Mouse (Mus musculus): ENCODE measurements around the gene Asxl1.
A peak's percentile ranks its signal among the peaks of the same experiment; 100 is the strongest.
"Not testable (repeated sequence)": the region's sequence is repeated elsewhere in the genome, so short reads cannot be mapped to it uniquely, and the experiment has no call there.

Asxl1 gene

DNA sequence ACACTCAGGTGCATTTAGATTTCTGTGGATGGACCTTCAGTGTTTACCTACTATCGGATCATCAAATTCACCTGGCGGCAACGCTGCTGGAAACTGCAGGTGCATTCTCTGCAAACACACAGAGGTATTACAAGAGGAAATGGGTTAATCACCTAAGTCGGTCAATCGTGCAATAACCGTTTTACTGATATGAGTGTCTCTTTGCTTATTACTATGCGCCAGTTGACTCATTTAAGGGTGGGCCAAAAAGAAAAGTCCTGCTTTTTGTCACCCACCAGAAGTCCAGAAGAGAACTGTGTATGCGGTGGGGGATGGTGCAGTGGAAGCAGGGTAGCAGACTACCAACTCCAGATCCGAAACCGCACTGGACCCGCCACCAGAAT is 567 bp upstream of the Asxl1 start:
- no peak for DNase-seq (ENCODE audit: low read depth)

DNA sequence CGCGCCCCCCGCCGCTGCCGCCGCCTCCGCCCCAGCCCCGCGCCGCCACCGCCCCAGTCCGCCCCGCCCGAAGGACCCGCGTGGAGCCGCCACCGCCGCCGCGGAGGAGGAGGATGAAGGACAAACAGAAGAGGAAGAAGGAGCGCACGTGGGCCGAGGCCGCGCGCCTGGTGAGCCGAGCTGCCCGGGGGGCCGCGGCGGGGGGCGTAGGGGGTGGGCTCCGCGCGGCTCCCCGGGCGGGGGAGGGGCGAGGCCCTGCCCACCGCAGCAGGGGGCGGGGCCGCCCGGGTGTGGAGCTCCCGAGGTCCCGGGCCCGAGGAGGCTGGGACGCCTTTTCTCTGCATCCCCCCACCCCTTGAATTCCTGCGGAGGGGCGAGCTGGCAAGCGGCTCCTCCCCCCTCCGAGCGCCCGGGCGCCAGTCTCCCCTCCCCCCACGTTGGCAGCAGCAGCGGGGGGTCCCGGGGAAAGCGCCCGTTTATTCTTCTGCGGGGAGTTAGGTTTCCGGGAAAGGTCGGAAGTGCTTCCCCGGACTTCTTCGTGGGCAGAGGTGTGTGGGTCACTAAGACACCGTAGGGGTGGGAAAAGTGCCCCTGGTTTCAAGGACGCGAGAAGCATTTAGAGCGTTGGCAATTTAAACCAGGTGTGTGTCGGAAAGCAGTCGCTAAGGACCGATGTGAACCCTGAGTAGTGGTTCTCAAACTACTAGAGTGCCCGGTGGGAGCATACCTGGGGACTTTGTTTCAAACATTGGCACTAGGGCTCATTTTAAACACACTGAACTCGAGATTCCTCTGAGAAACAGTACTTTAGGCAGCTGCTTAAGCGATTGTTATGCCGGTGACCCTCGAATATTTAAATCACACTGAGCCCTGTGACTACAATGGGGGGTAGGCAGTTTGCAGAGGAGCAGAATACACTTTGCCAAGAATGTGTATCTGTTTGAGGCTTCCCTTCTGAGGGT is 873 bp downstream of the Asxl1 start:
- peak; percentile 74 for DNase-seq (ENCODE audit: low read depth)

DNA sequence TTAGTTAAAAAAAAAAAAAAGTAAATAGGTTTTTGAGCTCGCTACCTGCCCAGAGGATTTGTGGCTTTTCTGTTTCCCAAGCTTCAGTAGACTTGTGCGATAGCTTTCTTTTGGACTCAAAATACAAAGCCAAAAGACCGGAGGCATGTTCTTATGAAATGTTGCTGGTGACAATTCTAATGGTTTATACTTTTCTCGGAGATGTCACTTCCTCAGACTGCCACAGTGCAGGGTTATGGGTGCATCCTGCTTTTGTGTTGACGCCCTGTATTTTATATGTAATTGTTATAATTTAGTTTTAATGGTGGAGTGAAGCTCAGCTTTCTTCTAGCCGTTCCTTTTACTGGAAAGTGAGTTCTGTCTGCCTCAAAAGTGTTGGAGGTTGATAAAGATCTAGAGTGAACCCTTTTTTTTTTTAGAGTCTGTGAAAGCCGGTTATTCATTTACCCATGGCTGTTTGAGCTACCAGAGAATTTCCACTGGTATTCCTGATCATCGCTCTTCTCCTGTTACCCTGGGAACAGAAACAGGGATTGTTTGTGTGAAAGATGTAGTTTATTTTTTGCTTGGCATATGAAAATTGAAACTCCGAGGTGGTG is 1.7 kb downstream of the Asxl1 start:
- no peak for DNase-seq (ENCODE audit: low read depth)

DNA sequence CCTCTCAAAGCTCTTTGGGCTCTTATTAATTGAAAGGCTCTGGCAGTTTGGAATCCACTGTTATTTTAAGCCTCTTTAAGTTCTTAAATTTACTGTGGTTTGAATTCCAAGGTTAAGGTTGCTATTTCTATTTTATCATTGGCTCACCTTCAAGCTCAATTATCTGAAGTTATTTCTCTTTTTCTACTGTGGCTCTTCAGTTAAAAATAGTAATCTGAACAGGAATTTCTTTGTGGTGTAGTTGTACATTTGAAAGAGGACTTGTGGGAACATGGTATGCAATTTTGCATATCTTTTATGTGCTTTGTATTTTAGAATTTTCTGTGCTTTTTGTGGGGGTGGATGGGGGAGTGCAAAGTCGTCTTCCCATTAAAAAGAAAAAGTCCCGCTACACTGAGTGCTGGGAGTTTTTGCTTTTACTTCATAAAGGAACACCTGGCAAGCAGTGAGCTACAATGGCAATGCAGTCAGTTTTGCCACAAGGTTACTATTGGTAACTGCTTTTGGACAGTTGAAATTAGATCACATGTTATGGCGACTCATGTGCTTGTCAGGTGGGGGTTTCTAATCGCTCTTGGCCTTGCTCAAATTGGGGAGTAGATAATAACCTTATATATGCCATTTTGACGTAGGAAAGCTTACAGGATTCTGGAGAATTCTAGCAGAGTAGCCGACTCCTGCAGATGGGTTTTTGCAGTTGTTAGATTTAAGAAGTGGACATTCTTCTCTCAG is 2.6 kb downstream of the Asxl1 start:
- peak; percentile 57 for DNase-seq (ENCODE audit: low read depth)

DNA sequence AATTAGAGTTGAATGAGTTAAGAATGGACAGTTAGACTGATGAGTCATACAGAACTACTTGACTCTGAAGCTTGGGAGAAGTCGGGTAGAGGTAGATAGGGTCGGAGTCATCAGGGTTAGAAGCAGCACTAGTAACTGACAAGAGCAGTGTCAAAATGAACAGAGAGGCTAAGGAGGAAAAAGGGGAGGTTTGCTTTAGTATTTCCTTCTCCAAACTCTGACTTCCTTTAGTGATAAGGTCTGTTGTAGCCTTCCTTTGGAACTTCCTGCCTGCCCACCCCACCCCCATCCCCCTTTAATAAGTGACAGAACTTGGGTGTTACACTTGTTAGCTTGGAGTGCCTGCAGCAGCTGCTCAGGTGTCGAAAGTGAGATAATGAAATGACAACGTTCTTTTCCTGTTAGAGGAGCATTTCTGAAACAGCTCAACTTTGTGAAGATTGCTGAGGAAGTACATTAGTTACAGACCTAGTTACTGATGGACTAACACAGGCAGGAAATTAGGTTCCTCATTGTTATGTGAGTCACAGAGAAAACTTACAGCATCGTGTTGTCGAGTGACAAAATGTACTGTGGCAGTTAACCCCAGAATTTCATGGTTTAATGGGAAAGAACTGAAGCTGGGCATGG is 5.0 kb downstream of the Asxl1 start:
- DNase-seq (ENCODE audit: low read depth): peak; percentile 81

DNA sequence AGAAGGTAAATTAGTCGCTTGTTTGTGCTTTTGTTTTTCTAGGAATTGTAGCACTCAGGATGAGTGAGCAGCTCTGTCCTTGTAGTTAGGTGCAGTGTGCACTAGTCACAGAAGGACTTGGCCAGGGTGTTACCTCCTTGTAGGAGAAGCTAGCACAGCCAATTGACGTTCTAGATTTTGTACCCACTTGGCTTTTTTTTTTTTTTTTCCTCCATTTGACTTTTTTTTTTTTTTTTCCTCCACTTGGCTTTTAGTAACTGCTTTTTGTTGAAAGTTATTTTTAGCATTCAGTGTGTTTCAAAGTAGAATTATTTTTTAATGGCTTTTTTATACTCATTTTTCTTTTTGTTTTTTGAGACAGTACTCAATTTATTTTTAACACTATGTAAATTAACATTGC is 9.0 kb downstream of the Asxl1 start:
- DNase-seq (ENCODE audit: low read depth): no peak

DNA sequence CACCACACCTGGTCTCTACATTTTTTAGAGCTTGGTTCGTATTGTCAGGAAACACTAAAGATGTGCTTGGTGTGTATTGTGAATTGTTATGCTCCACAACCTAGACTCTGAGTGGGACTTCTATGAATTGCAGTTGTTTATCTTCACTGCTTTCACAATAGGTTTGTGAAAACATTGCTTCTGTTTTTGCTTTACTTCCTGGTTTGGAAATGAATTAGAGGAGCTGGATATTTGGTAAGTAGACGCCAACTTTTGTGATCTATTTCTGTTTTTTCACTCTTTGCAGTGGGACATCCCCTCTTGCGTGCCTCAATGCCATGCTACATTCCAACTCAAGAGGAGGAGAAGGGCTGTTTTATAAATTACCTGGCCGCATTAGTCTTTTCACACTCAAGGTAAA is 11.2 kb downstream of the Asxl1 start:
- no peak for DNase-seq (ENCODE audit: low read depth)

DNA sequence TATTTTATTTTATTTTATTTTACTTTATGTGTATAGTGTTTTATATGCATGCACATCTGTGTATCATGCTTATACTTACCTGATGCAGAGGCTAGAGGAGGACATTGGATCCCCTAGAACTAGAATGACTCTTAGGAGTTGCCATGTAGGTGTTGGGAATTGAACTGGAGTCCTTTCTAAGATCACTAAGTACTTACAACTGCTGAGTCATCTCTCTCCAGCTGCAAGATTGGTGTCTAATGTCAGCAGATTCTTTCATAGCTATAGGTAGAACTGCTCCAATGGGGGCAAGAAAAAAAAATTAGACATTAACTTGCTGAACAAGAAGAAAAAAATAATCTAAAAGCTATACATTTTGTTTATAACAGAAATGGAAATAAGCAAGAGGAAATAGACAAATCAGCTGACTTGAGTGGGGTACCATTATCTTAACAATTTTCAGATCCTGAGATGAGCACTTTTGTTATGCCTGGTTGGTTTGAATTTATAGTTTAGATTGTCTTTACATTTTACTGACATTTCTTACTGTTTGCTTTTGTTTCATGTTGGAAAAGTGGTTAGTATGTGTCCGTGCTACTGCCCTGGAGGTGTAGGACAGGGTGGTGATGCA is 15.6 kb downstream of the Asxl1 start:
- no peak for DNase-seq (ENCODE audit: low read depth)

DNA sequence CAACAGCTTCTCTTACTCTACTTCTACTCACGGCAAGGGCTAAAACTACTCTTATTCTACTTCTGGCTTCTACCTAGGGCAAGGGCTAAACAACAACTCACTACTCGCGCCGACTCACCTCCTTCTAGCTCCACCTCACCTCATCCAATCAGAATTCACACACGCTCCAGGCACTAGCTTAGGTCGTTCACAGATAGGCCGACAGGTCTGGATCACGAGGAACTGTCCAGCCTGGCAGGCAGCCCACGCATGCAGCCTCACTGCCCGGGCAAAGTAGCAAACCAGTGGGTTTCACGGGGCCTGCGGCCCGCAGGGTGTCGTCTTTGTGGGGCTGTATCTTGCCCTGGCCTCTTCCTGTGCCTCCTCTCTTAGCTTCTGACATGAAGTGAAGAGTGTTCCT is 18.9 kb downstream of the Asxl1 start:
- not testable (repeated sequence) for DNase-seq (ENCODE audit: low read depth)

DNA sequence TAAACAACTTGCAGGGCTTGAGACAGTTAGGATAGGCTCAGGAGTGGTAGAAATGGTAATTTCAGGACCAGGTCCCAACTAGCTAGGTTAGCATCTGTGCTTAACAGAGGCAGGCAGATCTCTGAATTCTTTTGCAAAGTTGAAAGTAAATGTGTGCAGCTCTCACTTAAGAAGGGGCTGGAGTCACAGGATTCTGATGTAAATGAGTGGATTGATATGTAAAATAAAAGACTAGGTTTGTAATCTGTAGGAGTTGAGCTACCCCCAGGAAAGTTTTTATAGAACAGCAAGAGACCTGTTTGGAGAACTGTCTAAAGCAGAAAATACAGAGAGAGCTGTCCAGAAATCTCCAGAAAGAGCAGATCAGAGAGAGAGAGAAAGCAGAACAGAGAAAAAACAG is 25.2 kb downstream of the Asxl1 start:
- DNase-seq (ENCODE audit: low read depth): no peak

DNA sequence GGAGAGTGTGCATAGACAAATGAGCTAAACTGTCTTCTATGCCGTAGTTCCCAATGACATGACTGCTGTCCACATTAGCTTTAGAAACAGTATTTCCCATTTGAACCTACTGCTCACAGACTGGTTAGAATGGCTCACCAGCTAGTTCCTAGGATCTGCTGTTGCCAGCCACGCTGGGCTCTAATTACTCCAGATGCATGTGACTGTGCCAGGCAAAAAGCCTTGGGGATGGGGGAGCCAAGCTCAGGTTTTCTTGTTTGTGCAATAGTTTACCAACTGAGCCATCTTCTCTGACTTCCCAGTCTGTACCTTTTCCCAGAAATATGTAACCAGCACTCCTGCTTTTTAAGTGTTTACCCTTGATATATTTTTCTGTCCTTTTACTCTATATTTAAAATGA is 29.8 kb downstream of the Asxl1 start:
- no peak for DNase-seq (ENCODE audit: low read depth)

DNA sequence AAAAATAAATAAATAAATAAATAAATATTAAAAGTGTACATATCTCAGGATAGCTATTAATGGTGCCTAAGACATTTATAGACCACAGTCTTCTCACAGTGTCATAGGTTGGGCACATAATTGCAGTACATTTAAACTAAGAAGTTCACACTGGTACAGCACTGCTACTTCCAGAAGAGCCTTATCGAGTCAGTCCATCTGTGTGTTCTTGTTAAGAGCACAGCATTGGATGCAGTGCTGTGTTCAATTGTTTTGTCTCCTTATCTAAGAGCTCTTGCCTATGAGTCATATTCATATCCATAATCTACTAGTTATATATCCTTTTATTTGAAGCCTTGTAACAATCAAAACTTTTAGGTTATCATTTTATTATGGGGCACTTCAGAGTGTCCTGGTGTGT is 34.9 kb downstream of the Asxl1 start:
- no peak for DNase-seq (ENCODE audit: low read depth)

DNA sequence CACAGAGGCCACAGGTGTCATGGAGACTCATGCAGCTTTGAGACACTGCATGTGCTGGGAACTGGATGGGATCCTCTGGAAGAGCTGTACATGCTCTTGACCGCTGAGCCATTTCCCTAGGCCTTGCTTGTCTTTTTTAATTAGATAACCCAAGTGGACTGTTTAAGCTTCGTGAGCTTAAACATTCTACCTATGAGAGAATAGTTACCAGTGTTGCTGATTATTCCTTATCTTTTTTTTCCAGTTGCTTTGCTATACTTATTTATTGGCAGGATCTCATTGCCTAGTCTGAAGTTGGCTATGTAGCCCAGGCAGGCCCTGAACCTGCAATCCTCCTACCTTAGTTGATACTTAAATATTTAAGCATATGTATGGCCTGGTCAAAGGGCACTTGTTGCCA is 44.2 kb downstream of the Asxl1 start:
- no peak for DNase-seq (ENCODE audit: low read depth)

DNA sequence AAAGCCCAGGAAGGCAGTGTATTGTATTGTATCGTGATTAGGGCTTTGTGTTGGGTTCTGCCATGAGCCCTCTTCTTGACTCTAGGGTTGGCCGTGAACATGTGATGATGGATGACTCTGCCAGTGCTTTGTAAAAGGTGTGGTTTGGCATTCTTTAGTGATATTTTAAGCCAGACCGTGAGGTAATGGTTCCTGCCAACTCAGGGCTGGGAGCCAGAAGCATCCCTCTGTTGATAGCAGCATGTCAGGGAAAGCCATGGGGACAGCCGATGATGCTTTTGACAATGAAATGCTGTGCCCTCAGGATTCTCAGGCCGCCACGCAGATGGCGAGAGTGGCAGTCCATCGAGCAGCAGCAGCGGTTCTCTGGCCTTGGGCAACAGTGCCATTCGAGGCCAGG is 47.4 kb downstream of the Asxl1 start:
- DNase-seq (ENCODE audit: low read depth): no peak

DNA sequence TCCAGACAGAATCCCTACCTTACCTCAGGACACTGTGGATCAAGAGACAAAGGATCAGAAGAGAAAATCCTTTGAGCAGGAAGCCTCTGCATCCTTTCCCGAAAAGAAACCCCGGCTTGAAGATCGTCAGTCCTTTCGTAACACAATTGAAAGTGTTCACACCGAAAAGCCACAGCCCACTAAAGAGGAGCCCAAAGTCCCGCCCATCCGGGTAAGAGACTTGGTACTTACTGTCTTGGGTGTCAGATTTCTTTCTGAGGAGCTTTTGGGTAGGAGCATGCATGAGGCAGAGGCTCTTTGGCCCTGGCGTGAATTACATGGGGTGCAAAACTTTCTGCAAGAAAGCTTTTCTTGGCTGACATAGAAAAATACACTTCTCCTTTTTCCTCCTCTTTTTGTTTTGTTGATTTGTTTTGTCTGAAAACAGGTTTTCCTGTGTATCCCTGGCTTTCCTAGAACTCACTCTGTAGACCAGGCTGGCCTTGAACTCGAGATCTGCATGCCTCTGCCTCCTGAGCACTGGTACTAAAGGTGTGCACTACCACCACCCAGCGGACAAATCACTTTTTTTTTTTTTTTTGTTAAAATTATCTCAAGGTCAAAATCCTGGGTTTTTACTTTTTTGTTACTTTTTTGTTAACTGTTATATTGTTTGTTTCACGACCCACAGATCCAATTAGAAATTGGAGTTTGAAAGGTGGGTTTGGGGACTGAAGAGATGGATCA is 52.3 kb downstream of the Asxl1 start:
- DNase-seq (ENCODE audit: low read depth): no peak

DNA sequence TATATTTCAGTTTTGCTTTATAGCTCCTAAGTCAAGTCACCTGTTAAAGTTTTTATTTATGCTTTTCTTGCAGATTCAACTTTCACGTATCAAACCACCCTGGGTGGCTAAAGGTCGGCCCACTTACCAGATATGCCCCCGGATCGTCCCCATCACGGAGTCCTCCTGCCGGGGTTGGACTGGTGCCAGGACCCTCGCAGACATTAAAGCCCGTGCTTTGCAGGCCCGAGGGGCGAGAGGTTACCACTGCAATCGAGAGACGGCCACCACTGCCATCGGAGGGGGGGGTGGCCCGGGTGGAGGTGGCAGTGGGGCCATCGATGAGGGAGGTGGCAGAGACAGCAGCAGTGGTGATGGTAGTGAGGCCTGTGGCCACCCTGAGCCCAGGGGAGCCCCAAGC is 53.5 kb downstream of the Asxl1 start:
- no peak for DNase-seq (ENCODE audit: low read depth)

DNA sequence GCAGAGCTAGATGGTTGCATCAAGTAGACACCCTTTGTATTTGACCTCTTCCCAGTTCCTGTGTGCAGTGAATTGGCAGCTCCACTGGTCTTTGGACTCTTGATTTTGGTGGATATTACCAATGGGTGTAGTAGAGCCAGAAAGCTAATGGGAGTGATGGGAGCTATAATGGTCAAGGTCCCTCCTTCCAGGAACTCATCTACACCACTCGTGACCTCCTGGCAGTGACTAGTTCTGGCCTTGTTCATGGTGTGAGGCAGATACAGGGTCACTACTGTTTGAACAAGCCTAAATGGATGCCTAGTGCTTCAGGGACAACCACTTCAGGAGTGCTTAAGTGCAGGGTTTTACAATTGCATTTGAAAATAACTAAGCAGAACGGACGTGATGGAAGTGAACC is 58.4 kb downstream of the Asxl1 start:
- DNase-seq (ENCODE audit: low read depth): no peak

DNA sequence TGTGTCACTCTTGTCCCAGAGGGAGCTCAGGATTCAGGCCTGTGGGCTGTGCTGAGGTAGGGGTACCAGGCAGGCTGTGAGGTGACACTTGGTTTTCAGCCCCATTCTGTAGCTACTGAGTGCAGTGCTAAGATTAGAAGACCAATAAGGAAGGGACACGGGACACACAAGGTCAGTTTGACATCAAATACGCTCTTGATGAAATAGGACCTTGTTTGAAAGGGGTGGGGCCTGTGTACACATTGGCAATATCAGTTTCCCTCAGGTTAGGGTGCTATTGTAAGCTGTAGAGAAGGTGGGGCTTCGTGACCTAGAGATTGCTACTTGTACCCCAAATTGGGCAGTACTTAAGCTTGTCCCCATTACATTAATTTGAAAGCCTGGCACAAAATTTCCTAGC is 59.3 kb downstream of the Asxl1 start:
- no peak for DNase-seq (ENCODE audit: low read depth)

DNA sequence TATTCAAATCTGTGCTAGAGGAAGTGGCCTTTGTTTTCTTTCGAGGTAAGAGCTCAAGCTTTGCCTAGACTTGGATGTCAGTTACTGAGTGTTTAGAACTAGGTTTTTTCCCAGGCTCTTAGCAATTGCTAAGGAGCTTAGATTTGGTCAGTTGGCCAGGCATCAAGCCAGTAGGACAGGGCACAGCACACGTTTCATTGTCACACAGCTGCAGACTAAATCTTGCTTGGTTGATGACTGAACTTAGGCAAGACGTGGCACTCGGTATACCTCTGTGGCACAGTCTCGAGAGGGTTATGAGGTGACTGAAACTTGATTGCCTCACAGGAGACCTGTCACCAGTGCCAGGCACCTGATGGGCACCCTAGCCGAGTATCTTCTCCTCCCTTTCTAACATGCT is 61.3 kb downstream of the Asxl1 start:
- no peak for DNase-seq (ENCODE audit: low read depth)

DNA sequence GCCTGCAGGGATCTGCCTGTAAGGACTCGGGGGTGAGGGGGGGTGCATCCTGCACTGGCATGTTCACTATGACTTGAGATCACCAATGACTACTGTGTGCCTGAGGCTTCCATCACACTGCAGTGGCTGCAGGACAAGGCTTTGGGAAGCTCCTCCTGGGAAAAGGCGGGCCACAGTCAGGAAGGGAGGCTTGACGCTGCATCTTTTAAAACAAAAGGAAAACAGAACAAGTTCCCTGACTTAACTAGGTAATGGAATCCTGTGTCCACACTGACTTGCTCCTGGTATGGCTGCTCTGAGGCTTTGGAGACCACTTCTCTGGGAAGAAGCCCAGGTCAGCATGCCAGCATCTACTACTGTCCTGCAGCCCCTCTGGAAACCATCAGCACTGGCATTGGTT is 63.3 kb downstream of the Asxl1 start:
- DNase-seq (ENCODE audit: low read depth): no peak

DNA sequence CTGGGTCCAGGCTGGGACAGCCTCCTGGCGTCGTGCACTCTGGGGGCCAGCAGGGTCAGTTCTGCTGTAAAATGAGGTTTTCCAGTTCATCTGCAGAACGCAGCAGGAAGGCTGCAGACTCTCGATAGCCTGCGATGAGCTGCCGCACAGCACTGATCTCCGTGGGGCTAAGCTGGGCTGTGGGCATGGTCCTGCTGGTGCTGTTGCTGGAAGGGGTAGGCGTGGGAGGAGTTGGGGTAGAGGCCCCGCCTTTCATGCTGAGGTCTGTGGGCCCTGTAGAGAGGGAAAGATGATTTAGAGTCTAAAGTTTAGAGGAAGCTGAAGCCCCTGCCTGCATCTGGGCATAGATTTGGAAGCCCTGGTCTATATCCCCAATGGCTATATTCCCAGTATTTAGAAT is 65.9 kb downstream of the Asxl1 start:
- DNase-seq (ENCODE audit: low read depth): no peak

DNA sequence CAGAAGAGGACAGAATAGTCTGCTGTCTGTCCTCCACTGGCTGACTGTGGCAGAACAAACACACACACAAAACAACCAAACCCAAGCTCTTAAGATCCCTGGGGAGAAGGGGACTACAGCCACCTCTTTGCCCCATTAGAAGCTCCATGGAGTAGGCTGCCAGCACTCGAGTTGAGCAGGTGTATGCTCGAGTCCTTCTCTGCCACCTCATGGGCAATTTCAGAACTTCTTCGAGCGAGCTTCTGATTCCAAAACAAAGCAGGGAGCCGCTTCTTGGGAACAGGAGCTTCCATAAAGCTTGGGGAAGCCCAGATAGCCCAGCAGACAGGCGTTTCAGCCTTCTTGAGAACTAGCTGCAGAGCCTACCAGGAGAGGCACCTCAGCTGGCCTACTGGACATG is 66.9 kb downstream of the Asxl1 start:
- DNase-seq (ENCODE audit: low read depth): no peak
